Mouse (Mus musculus) heart, postnatal 4 days (tissue): ENCODE results near the gene Tent2. TPM values are rescaled to one million over a fixed set of nuclear protein-coding genes. Genes with fewer than 3 reads are reported as not detected.
"Not testable (repeated sequence)": the region's sequence is repeated elsewhere in the genome, so short reads cannot be mapped to it uniquely, and the experiment has no call there.

Experiments used
- DNase-seq: peaks from one replicate; pipeline ENCODE4 v3.0.0; 2021
- total RNA-seq, 2 experiments: library from RNA; stranded (reverse); gene quantifications; 2 replicates each; pipeline ENCODE4 v1.2.3; 2021

Gene Tent2
- total RNA-seq: 10 to 100 TPM; 27.4 to 28.1 TPM

DNA sequence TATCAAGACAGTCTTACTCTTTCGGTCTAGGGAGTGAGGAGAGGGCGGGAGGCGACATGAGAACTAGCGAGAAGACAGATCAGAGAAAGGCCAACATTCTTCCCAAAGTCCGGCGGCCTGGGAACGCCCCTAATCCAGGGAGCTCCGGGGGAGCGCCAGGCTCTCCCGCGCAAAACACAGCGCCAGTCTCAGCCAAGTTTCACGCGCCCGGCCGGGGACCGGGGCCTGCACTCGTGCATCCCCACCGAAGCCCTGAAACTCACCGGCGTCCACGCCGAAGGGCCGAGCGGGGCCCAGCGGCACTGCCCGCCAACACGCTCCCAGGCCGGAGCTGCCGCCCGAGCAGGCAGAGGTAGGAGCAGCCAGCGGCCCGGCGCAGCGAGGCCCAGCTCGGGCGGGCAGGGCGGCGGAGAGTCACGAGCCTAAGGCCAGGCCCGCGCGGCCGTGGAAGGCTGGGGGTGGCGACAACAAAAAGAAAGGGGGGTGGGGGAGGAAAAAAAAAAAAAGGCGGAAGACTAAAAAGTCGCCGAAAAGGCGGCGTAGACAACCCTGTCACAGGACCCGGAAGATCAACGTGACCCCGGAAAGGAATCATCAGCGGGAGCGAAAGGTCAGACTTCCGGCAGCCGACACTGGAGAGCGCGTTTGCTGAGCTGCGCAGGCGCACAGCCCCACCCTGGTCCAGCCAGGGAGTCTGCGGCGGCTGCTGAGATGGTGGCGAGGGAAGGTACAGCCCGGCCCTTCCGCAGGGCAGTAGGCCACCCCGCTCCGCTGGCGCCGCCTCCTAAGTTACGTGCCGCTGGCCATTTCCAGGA, at the start of gene Tent2:
Gene Tent2 (minus strand): TSS at position 555 of the 815 bp plus-strand sequence.
- DNase-seq: peak; percentile 95

DNA sequence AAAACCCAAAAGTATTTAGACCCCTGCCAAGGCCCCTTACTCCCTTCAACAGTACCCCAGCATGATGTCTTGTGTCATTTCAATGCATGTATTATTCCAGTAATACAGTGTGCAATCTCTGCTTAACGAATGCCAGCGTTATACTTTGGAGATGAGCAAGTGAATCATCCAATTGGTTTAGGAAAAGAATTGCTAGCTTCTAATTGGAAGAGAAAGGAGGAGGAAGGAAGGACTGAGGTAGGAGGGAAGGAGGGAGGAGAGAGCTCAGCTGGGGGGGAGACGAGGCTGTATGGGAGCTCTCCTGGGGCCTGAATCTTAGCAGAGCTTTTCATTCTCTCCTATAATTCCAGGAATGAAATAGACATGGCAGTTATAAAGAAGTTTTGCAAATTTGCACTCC, 49.0 kb upstream of the Tent2 start:
- DNase-seq: no peak

DNA sequence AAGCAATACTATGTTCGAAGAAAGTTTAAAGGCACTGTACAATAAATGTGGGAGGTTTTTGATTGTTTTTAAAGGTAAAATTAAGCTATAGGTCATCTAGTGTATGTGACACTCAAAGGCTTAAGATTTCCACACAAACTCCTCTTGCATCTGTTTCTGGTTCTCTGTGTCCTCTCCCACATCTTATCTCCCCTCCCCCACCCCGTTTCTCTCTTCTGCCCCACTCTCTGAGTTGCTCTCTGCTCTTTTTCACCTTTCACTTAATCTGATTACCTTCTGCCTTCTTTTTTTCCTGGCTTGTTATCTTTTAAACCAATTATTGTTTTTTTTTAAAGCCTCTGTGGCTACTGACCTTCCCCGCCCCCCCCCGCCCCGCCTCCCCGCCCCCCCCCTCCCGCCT, 47.4 kb upstream of the Tent2 start:
- DNase-seq: no peak

DNA sequence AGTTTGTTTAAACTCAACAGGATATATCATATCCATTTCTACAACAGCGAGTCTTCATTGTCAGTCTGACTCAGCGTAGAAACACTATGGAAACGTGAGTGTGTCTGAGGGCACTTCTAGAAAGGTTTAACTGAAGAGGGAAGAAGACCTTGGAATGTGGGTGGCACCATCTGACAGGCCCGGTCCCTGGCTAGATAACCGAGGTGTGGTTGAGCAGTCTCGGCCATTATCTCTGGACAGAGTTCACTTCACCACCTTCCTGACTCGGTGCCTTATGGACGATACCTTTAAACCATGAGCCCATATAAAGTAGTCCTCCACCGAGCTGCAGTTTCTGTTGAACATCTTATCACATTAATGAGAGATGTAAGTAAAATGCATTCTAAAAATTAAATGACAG, 46.9 kb upstream of the Tent2 start:
- DNase-seq: no peak

DNA sequence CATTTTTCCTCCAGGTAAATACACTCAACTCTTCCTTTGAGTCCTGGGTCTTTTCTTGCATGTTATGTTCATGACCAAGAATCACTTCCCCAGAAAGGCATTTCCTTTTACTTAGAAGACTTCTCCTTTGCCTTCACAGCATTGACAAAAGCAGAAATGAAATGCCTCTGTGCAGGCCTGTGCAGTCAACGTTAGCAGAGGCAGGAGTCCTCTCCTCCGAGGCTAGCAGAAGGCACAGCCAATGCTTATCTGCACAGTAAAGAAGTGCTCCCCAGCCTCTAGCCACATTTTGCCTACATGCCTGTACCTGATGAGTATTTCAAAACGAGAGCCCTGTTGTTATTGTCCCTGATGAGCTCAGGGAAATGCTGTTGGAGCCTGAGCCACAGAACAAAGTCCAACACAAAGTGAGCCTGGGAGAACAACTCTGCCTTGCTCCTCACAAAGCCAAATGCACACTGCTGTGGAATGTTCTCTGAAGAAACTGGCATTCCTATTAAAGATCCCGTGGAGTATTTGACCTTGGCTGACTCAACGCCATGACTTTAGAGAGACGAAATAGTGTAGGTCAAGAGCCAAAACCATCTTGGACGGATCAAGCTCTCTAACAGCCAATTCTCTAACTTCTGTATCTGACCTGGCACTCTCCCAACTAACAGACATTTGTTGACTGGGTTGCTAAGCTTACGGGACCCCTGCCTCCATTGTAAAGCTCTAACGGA, 45.7 kb upstream of the Tent2 start:
- DNase-seq: peak; percentile 32

DNA sequence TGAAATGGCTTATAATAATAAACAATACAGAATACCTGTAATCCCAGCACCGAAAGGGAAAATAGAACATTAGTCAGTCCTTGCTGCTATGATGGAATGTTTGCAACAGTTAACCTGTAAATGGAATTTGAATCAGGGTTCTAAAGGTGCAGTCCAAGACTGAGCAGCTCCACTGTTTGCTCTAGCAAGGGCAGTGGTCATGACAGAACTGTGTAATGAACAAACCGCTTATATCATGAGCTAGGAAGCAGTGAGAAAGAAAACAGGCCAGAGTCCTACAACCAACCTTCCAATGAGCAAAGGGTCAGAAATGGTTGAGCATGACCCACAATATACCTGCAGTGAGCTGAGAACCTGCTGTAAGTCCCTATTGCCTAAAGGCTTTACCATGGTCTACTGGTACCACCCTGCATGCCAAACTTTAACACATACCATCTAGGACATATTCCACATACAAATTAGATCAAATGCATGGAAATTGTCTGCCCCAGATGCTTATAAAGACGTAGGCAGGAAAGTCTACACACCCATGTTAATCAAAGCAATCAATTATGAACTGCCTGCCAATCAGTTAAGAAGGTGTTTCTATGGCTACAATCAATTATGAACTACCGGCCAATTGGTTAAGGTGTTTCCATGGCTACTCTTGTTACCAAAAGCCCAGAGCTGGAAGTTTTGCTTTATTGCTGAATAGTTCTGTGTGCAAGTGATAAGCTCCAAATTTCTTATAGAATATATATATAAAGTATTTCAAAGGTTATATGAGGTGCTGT, 42.3 kb upstream of the Tent2 start:
- DNase-seq: no peak

DNA sequence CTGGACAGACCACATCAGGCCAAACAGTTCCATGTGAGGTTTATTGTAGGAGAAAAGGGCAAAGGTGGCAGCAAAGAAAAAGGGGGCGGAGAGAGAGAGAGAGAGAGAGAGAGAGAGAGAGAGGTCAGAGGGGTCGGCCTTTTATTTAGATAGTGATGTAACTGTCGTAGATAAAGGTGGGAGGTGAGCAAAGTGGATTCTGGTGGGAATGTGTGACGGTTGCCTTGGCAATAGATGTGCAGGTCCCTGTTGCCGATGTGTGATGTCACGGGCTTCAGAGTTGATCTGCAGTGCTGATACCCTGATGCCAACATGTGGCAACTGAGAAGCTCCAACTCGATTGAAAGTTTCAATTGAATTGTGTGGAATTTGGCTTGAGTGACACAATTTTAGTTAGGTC, 40.1 kb upstream of the Tent2 start:
- no peak for DNase-seq

DNA sequence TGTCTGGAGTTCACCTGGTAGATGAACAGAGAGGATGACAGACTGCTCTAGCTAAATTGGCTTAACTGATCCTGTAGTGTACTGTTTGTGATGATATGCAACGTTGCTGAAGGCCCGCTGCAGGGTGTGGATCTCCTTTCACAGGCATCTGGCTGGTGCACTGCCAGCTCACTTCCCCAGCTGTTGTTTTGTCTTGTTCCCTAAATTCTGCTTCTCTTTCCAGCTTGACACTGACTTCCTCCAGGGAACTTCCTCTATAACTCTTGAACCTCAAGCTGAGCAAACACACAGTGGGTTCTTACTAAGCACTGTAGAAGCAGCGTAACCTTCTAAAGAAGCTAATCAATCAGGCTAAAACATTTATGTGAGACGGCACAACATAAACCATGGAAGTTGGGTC, 38.8 kb upstream of the Tent2 start:
- DNase-seq: peak; percentile 11

DNA sequence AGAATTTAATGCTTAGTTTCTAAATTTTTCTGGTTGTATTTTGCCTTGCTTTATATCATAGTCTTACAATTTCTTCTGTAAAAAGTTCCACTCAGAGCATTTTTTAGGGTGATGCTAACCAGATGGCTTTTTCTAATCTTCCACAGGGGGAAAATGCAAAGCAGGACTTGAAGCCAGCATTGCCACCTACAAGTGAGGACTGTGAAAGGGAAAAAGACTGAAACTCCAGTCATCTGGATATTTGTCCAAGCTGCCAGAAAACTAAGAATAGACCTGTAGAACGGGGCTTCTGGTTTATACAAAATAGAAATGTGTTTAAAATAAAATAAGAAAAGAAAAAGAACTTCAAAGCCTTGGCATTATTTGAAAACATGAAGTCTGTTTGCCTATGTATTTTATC, 19.6 kb upstream of the Tent2 start:
- DNase-seq: no peak

DNA sequence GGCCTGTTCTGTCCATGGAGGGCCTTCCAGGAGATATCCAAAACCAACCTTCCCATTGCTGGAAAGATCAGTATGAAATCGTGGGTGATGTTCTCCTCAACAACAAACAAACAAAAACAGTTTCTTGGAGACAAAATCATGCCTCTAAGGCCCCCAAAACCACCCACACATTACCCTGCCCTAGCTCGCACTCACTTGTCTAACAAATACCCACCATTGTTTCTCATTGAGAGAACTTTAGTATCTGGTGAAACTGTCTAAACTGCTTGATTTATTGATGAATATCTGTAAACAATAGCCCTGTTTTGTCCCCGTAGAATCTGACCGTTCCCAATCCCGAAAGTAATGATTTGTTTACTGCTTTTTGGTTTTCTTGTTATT, 451 bp upstream of the Tent2 start:
- no peak for DNase-seq

DNA sequence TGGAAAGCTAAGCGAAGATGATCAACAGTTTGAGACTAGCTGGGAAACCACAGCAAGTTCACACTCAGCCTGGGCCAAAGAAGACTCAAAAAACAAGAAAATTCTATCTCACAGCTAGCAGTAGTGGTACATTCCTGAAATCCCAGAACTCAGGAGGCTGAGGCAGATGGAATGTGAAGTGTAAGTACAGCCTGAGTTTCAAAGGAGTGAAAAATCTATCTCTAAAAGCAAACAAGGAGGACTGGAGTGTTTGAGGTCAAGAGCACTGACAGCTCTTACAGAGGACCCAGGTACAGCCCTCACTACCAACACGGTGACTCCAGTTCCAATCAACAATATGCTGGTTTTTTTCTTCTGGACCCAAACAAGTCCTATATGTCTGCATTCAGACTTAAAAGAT, 2.8 kb downstream of the Tent2 start:
- DNase-seq: no peak

DNA sequence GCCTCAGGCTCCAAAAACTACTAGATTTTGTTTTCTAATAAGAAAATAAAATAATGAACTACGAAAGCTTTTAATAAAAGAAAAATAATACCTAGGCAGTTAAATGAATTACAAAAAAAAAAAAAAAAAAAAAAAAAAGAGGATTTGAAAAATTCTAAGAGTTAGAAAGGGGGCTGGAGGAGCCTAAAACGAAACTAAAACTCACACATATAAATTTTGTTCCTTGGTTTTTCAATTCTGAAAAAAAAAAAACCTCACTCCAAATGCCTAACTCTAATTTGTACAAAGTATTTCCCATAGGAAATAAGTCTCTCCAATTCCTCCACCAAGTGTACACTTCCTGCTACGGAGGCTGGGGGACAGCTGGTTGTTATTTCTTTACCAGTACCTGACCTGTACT, 3.4 kb downstream of the Tent2 start:
- no peak for DNase-seq

DNA sequence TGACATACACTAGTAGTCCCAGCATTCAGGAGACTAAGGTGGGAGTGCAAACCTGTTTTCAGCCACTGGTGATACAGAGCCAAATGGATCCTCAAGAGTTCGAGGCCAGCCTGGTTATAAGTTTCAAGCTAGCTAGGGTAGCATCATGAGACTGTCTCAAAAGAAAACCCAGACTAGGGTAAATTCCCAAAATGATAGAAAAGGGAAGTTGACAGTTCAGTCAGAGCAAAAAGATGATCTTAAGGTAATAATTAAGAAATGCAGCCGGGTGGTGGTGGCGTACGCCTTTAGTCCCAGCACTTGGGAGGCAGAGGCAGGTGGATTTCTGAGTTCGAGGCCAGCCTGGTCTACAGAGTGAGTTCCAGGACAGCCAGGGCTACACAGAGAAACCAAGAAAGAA, 4.4 kb downstream of the Tent2 start:
- DNase-seq: not testable (repeated sequence)

DNA sequence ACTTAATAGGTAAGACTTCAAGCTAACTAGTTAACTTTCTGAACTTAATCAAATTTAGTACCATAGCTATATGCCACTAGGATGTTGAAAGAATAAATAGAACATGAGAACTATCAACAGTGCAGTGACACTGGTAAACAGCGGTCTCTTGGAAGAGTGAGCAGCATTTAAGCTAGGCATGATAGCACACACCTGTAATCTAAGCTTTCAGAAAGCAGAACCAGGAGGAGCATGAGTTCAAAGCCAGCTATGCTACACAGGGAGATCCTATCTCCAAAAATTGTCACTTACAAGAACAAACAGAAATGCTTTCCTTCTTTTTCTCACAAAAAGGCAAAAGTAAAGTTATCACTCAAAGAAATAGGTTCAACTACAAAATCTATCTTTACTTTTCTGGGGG, 11.8 kb downstream of the Tent2 start:
- DNase-seq: no peak

DNA sequence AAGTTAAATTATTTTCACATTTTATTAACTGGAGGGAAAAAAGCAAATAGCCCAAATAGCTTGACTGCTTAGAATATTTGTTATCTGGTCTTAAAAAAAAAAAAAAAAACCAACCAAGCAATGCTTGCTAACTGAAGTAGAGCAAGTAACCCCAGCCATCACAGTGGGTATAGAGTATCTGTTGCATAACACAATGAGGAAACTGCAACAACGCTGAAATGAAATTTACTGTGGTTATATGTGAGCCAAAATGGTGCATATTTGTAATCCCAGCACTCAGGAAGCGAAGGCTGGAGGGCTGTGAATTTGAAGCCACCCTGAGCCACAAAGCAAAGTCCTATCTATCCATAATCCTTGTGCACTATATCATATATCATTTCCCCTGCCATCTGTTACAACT, 12.7 kb downstream of the Tent2 start:
- DNase-seq: no peak

DNA sequence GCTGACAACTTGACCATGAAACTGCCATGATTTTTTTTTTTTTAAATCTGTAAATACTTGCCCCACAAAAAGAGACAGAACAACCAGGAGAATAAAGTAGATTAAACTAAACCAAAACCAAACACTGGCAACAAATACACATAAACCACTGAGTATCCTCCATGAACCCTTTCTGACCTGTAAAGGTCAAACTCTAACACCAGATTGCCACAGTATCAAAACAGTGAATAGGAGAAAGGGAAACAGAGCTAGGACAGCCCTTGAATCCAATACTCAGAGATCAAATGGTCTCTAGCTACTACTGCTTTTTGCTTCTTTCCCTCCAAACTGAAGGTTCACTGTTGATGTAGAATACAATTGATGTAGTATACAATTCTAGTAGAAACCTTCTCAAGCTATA, 14.6 kb downstream of the Tent2 start:
- no peak for DNase-seq

DNA sequence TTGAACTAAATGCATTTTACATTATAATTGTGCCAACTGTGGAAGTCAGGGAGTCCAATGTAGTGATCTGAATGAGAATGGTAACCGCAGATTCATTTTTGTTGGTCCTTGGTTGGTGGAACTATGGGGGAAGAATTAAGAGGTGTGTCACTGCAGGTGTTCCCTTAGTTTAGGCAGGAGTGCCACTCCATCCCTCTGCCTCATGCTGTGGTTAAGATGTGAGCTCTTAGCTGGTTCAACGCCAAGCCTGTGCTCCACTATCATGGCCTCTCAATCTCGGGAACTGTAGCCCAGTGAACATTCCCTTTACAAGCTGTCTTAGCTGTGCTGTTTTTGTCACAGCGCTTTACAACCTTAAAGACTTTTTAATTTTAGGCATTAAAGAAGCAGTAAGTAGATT, 28.9 kb downstream of the Tent2 start:
- DNase-seq: no peak

DNA sequence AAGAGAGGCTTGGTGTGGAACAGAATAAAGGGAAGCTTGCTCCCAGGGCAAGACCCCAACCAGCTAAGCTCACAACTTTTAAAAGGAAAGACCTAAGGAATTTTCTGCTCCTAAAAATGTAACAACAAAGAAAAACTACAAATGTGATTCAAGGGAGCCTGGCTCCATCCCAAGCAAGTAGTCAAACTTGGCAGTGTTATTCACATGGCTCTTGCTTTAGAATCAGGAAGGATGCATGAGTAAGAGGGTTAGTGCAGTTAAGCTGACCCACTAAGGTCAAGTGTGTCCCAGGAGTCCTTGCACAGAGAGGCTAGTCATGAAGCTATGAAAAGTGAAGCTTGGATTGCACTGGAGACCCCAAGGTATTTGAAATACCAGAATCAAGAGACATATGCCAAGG, 29.7 kb downstream of the Tent2 start:
- no peak for DNase-seq

DNA sequence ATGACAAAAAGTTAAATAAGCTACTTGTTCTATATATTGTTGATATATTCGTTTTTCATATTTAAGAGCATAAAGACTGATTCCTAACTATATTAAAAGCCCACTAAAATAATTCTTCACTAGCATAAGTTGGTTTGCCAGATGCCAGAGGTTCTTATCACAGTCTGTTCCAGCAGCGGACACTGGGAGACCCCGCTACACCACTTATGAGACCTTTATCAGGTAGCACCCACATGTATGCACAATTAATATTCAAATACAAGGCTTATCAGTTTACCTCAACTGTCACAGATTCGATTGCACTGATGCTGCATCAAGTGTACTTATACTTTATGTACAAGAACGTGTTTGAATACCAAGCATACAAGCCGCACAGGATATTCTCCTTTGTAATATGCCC, 33.9 kb downstream of the Tent2 start:
- no peak for DNase-seq

DNA sequence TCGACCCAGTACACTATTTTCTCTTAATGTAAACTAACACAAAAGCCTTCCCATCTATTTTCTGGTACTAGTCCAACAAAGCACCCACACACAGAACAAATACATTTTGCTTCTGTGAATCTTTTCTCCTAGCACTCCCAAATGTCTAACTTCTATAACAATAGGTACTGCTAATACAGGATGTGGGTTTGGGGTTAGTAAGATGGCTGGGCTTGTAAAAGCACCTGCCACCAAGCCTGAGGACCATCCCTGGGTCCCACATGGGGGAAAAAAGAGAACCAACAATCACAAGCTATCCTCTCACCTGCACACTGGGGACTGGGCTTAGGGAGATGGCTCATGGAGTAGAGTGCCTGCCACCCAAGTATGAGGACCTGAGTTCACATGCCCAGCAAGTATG, 38.9 kb downstream of the Tent2 start:
- DNase-seq: no peak

DNA sequence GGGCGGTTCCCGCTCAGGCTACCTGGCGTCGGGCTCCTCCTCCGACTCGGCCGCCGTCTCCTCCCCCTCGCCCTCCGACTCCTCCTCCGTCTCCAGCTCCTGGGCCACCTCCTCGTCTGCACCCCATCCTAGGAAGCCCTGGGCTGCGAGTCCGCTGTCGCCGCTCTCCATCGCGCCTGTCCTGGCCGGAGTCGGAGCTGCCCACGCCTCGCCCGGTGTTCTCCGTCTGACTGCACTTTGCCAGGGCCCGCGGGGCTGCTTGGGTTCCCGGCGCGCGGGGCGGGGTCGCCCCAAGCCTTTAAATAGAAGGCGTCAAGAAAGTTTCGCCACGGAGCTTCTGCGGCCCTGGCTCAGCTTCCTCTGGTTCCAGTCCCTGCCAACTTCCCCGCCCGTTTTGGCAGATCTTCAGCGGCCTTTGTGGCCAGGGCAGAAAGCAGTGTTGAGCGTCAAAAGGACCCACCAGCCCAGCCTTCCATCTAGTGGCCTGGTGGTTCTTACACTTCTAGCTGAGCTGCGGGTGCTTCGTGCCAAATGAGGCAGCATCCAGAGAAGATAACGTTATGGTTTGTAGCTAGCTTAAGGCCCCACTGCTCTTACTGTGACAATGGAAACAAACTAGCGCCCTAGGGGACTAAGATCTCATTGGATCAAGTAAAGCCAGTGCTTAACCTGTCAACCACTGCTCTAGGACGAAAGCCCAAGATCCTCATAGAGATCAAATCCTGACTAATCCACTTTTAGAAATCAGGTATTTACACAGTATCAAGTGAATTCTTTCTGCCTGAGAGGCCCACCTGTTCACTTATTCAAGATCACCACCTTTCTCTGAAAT, 47.6 kb downstream of the Tent2 start, which contains the start of gene Cmya5:
Gene Cmya5 (minus strand): TSS at position 389 of the 832 bp plus-strand sequence.
- DNase-seq: peak; percentile 97

DNA sequence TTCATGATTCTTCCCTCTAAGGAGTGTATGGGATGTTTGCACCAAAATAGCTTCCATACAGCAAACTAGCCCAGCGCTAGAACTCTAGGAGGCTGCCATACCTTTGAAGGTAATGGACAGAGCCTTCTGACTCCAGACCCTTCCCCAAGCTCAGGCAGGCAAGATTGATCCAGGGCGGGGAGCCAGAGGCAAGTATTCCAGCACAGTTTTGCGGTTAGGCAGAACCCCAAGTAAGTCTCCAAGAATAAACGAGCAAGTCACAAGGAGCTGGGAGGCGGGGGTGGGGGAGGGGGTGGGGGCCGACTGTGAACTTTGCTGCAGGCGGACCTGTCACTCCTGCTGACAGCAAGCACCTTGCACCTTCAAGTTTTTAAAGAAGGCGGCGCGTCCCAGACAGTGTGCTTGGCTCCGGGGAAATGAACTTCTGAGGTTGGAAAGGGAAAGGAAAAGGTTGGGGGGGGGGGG, 48.3 kb downstream of the Tent2 start:
- DNase-seq: peak; percentile 29
